Mouse (Mus musculus): ENCODE data around the gene Rbm11. TPM values are rescaled to one million over a fixed set of nuclear protein-coding genes. Genes with fewer than 3 reads are reported as not detected.

Rbm11 gene
- total RNA-seq (2021), result not detected
- long read RNA-seq, experiment 1, result 0 reads
- long read RNA-seq, experiment 2, result 0 reads

DNA sequence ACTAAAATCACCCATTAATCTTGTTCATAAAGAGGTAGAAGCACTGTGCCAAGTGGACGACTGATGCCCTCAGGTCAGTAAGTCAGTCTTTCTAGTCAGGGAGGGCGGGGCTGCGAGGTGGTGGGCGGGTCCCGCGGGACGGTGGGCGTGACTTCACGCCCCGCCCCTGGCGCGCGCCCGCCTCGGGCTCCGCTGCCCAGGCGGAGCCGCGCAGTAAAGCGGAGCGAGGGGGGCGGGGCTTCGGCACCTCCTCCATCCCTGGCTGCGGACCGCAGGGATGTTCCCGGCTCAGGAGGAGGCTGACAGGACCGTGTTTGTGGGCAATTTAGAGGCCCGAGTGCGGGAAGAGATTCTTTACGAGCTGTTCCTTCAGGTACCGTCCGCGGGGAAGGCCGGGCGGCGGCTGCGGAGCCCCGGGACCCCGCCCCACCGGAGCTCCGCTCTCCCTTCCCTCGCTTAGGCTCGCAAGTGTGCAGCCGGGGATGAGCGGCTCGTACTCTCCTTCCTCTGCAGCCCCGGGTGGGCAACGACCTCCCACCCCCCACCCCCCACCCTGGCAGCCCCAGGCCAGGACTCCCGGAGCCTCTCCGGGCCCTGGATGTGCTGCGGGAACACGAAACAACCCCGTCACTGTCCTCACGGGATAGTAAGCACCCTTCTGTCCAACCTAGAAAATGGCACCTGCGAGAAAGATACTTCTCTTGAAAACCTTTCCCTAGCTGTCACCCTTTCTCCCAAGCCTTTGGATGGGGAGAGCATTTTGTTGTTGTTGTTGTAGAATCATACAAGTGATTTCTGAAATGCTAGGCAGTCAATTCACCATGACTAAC lies at the start of gene Rbm11:
TSS of gene Rbm11 (plus strand) at position 174 of the 830 bp plus-strand sequence.
- DNase-seq, result peak; percentile 78

GRCm38 (mm10) chr16:75545310-75545709 lies 47.3 kb upstream of the Rbm11 start:
- no peak for DNase-seq

- no peak for DNase-seq
Observed at GRCm38 (mm10) chr16:75562910-75563309, 29.7 kb upstream of the Rbm11 start.

- no peak for DNase-seq
Observed at GRCm38 (mm10) chr16:75582279-75582678, 10.4 kb upstream of the Rbm11 start.

GRCm38 (mm10) chr16:75585961-75586360 lies 6.7 kb upstream of the Rbm11 start, which contains the start of gene Lipi:
Gene Lipi (minus strand): TSS chr16:75586061.
- DNase-seq, result no peak

- DNase-seq, result no peak
Observed at GRCm38 (mm10) chr16:75586466-75586865, 6.2 kb upstream of the Rbm11 start.

DNA sequence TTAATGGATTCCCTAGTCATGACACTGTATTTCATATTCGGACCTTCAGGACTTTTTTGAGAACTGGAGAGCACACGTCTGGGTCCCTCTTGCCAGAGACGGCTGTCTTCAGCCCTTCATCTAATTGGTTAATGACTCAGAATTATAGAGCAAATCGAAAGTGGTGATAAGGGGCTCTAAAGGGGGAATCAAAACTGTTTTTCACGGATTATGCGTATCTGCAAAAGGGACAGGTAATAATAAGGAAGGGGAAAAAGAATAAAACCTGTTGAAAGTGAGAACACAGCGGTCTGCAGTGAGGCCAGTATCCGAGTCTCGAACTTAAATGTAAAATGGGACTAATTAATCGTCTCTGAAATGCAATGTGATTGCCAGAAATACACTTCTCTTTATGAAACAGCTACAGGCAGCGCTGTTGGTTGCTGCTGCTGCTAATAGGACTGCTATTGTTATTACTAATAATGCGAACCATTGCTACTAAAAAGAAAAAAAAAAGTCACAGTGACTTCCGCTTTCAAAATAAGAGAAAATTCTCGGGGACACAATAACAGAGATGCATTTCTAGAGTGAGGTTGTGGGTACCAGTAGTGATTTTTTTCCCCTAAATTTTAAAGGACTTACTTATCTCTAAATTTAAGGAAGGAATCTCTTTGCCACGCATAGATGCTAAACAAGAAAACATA lies 998 bp downstream of the Rbm11 start:
- no peak for DNase-seq

GRCm38 (mm10) chr16:75606415-75606814 lies 13.8 kb downstream of the Rbm11 start:
- DNase-seq, result no peak

DNA sequence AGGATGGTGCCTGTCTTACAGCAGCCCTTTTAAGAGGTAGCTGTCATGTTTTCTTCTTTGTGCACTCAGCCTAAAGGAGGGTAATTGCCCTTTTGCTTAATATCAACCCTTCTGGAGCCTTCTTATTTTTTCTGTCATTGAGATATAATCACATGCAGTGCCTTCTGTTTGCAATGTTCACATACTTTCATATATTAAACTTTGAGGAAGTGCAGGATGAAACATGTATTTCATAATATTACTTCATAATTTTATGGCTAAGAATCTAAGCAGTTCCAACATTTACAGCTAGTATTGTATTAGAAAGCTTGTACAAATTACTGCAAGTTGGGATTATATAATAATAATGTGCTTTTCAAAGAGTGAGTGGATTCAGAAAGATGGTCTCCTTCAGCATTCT lies 19.9 kb downstream of the Rbm11 start:
- no peak for DNase-seq

- DNase-seq, result no peak
Observed at GRCm38 (mm10) chr16:75617651-75618349, 25.2 kb downstream of the Rbm11 start.

- DNase-seq, result no peak
Observed at GRCm38 (mm10) chr16:75627862-75628261, 35.2 kb downstream of the Rbm11 start.

Other genes starting within 250 kb of the Rbm11 start
- gene Lipi, start 6.8 kb upstream of the Rbm11 start, total RNA-seq (2021), result not detected
- gene Hspa13, start 174.3 kb downstream of the Rbm11 start, total RNA-seq (2021), result 1 to 10 TPM; 6.6 to 7.3 TPM

Measured in gastrocnemius, postnatal 25 days (tissue).